Mouse (Mus musculus) T-helper 1 cell (primary cell): ENCODE measurements around the gene Arntl.

Source experiments
- in situ Hi-C: fragments of 300-600 bp; cut with MboI, MseI; formaldehyde crosslinking; loops from one replicate; pipeline ENCODE4 v1.15.1; 2025; ENCODE audit warnings: high pct_unique_total_duplicates

The Arntl gene

GRCm38 (mm10) chr7:113208388-113208753 lies 1.1 kb downstream of the Arntl start:
- in situ Hi-C loops: no loop called here

- in situ Hi-C loops: loop anchor here (5.0 kb wide), 1 partner anchor 257 kb away; no protein-coding TSS in a partner anchor
Observed at GRCm38 (mm10) chr7:113210441-113210840, 3.2 kb downstream of the Arntl start.

- in situ Hi-C loops: loop anchor here (5.0 kb wide), 1 partner anchor 253 kb away; no protein-coding TSS in a partner anchor
Observed at GRCm38 (mm10) chr7:113214245-113215169, 7.2 kb downstream of the Arntl start.

DNA sequence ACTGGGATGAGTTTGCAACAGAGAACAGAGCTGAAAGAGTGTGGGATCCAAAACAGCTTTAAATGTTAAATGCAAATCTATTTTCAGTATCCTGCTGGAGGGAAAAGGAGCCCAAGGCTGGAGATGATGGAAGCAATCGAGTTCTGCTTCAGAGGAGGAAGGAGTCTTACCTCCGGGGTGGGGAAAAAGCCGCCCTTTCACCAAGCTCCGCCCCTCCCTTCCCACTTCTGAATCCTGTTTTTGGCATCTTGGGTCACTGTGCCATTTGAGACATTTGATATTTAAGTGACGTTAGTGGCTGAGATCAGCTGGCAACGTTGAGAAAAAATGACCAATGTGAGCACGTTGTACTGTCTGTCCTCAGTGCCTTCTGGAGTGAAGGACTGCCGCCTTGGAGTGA lies 8.9 kb downstream of the Arntl start:
- in situ Hi-C loops: no loop called here

DNA sequence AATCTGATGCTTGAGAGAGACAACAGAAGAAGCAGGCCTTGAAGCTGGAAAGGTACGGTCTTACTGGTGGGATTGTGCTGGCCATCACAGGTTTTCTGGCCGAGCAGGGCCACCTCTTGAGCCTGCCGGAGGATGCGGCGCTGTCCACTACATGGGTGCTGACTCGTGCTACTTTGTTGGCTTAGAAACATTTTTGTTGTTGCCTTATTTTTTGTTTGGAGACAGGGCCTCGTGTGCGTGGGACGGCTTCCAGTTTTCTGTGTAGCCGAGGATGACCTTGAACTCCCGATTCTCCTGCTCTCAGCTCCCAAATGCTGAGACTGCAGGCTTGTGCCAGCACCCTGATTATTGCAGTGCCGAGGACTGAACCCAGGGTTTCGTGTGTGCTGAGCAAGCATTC lies 12.2 kb downstream of the Arntl start:
- in situ Hi-C loops: no loop called here

- in situ Hi-C loops: no loop called here
Observed at GRCm38 (mm10) chr7:113219864-113220263, 12.6 kb downstream of the Arntl start.

GRCm38 (mm10) chr7:113220691-113221238 lies 13.5 kb downstream of the Arntl start:
- in situ Hi-C loops: no loop called here

DNA sequence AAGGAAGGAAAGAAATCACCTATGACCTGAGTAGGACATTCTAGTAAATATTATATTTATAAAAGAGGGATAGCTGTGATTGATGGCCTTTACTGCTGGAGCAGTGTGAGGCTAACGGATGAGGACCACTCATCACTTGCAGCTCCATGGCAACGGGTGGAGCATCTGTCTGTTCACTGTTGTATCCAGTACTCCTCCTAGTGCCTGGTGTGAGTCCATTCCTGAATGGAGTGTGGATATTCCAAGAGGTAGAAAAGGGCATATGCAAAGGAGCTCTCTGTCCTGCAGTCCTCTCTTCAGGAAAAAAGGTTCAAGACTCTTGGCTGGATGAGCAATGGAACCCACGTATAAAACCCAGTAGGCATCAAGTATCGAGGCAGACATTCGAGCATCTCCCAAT lies 15.6 kb downstream of the Arntl start:
- in situ Hi-C loops: no loop called here

GRCm38 (mm10) chr7:113224620-113225019 lies 17.4 kb downstream of the Arntl start:
- in situ Hi-C loops: no loop called here

GRCm38 (mm10) chr7:113228498-113228897 lies 21.2 kb downstream of the Arntl start:
- in situ Hi-C loops: no loop called here

DNA sequence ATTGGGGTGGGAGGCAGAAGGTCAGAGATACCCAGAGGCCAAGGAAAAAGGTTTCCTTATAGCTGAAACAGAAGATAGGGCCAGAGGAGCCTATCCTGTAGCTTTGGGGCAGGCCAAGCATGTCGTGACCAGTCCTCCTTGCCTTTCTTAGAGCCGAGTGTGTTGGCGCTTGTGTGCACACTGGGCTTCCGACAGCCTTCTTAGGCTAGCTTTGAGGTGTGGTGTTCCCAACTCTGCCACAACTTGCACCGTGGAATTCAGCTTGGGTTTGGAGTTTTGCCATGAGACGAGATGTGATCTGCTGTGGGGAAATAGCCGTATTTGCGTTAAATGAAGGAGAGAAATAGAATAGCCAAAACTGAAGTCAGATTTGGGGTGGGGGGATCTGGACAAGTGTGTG lies 28.9 kb downstream of the Arntl start:
- in situ Hi-C loops: no loop called here

DNA sequence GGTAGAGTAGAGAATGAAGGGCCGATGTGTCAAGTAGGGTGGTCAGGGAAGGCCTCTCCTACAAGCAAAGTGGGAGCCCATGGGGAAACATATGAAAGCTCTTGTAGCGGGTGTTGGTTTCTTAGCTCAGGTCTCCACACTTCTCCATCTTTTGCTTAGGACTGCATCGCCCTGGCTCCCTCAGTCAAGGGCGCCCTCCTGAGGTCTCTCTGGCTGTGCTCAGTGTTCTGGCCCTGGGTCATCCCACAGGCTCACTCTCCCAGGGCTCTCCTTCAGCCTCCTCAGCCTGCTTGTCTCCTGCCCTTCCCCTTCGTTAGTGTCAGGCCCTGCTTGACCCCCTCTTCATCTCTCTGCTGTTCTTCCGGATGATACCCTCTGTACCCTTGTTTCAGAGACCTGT lies 31.1 kb downstream of the Arntl start:
- in situ Hi-C loops: no loop called here

GRCm38 (mm10) chr7:113239448-113240130 lies 32.3 kb downstream of the Arntl start:
- in situ Hi-C loops: loop anchor here (10.0 kb wide), 1 partner anchor 1755 kb away; no protein-coding TSS in a partner anchor

DNA sequence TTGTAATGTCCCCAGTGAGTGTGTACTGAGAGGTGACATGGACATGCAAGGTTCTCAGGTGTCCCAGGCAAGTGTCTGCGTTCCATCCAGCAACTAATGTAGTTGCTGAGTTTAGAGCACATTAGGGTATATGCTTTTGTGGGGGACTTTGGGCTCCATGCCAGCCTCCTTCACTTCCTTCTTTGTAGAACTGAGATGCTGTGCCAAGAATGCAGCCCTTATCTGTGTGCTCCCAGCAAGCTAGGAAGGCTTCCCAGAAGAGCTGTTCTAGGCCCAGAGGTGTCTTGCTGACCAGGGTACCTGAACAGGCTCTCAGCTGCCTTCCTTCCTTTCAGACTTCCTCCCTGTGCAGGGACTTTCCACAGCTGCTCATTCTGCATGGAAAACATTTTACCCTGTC lies 33.2 kb downstream of the Arntl start:
- in situ Hi-C loops: loop anchor here (10.0 kb wide), 1 partner anchor 1756 kb away; no protein-coding TSS in a partner anchor

GRCm38 (mm10) chr7:113241901-113242661 lies 34.8 kb downstream of the Arntl start:
- in situ Hi-C loops: loop anchor here (10.0 kb wide), 1 partner anchor 1757 kb away; no protein-coding TSS in a partner anchor

DNA sequence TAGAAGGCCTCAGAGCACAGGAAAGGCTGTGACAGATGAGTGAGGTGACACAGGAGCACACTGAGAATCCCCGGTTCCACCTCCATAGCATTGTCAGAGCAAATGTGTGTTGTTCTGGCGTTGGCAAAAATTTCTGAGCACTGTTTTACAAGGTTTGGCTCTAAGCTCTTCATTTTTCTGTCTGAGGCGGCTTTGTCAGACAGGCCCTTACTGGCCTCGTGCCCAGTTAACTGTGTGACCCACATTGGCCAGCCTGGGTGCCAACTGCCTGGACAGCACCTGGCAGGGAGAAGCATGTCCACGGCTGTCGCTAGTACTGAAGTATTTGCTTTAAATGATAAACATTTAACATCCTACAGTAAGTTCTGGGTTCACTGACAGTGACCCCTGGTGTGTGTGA lies 35.4 kb downstream of the Arntl start:
- in situ Hi-C loops: loop anchor here (10.0 kb wide), 1 partner anchor 1758 kb away; no protein-coding TSS in a partner anchor

GRCm38 (mm10) chr7:113245144-113245543 lies 37.9 kb downstream of the Arntl start:
- in situ Hi-C loops: loop anchor here (10.0 kb wide), 1 partner anchor 1760 kb away; no protein-coding TSS in a partner anchor

GRCm38 (mm10) chr7:113246512-113246911 lies 39.2 kb downstream of the Arntl start:
- in situ Hi-C loops: loop anchor here (10.0 kb wide), 1 partner anchor 1762 kb away; no protein-coding TSS in a partner anchor

DNA sequence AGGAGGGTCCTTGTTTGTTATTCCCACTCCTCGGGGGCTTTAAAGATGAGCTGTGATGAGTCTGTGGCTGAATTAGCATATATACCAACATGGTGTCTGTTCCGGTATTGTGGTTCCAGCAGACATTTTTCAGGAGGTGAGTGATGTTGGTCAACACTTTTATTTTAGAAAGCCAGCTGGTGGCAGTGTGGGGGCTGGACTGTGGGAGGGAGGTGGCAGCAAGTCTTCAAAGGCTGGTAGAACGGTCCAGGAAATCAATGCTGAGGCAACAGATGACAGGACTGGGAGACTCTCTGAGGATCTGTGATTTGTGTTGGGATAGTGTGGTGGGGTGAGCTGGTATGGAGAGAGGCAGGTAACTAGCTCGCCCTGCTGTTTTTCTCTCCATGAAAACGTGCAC lies 39.9 kb downstream of the Arntl start:
- in situ Hi-C loops: loop anchor here (10.0 kb wide), 1 partner anchor 1762 kb away; no protein-coding TSS in a partner anchor

- in situ Hi-C loops: loop anchor here (10.0 kb wide), 1 partner anchor 1764 kb away; no protein-coding TSS in a partner anchor
Observed at GRCm38 (mm10) chr7:113249134-113249825, 42.0 kb downstream of the Arntl start.
